8 mouse cellular contexts compared by ENCODE assay signal in genomic region chr11:69088856-69089615, GRCm38 (mm10). TPM values are rescaled to one million over a fixed set of nuclear protein-coding genes. Genes with fewer than 3 reads are reported as not detected.
DNase-seq lines count a peak whose midpoint lies in the region; ATAC-seq and TF ChIP-seq lines count a peak whose summit lies in the region.

No protein-coding gene starts in this region.

- TF ChIP-seq CTCF in lung, adult 2 months (IDR thresholded peaks at IDR 0.05; ENCODE audit: insufficient read depth, low read length) = no peak
- no peak for TF ChIP-seq CTCF in bone marrow macrophage, adult 2 months (IDR thresholded peaks at IDR 0.05; ENCODE audit: low read depth, low read length)
- no peak for TF ChIP-seq CTCF in olfactory bulb, adult 2 months (IDR thresholded peaks at IDR 0.05; ENCODE audit: insufficient read depth, low read depth, low read length)

- ATAC-seq in forebrain, embryonic 14.5 days = no peak; the same call in 1 of the 2 replicates
- ATAC-seq in limb, embryonic 15.5 days (ENCODE audit: insufficient number of reproducible peaks, low FRiP score, low TSS enrichment, low read depth) = no peak

- 0 out of 2 replicates have a peak, but pooled peaks have one; percentile 32 for TF ChIP-seq POLR2A in lung, adult 2 months (IDR thresholded peaks at IDR 0.05; ENCODE audit: borderline replicate concordance, extremely low read depth, low read depth, low read length)
- TF ChIP-seq POLR2A in bone marrow macrophage, adult 2 months (IDR thresholded peaks at IDR 0.05; ENCODE audit: borderline replicate concordance, low read depth, low read length) = no peak
- no peak for TF ChIP-seq POLR2A in olfactory bulb, adult 2 months (IDR thresholded peaks at IDR 0.05; ENCODE audit: insufficient read depth, low read depth, low read length)

- no peaks in the 10 kb centered on the region for H3K9me3 ChIP-seq in forebrain, embryonic 14.5 days (replicated peaks; ENCODE audit: control insufficient read depth, low read length)
- H3K9me3 ChIP-seq in limb, embryonic 15.5 days = no peaks in the 10 kb centered on the region

- H3K36me3 ChIP-seq in forebrain, embryonic 14.5 days (ENCODE audit: control insufficient read depth, insufficient read depth, low read length) = peaks cover 30% of the 10 kb centered on the region
- peaks cover 28% of the 10 kb centered on the region for H3K36me3 ChIP-seq in limb, embryonic 15.5 days

- peaks cover 11% of the 10 kb centered on the region for H3K4me1 ChIP-seq in lung, adult 2 months (ENCODE audit: control insufficient read depth, insufficient read depth, low read length)
- H3K4me1 ChIP-seq in bone marrow macrophage, adult 2 months (ENCODE audit: control insufficient read depth, insufficient read depth, low read length) = peaks cover 5% of the 10 kb centered on the region
- peaks cover 17% of the 10 kb centered on the region for H3K4me1 ChIP-seq in forebrain, embryonic 14.5 days (ENCODE audit: control insufficient read depth, insufficient read depth, low read length)
- H3K4me1 ChIP-seq in limb, embryonic 15.5 days = peaks cover 42% of the 10 kb centered on the region
- H3K4me1 ChIP-seq in olfactory bulb, adult 2 months (ENCODE audit: control insufficient read depth, insufficient read depth, low read length) = peaks cover 38% of the 10 kb centered on the region

- H3K4me2 ChIP-seq in forebrain, embryonic 14.5 days (ENCODE audit: low read length) = peak overlapping the region; percentile 96
- peak overlapping the region; percentile 84 for H3K4me2 ChIP-seq in limb, embryonic 15.5 days

- H3K9ac ChIP-seq in forebrain, embryonic 14.5 days (ENCODE audit: low read length) = peak overlapping the region; percentile 100
- peak overlapping the region; percentile 95 for H3K9ac ChIP-seq in limb, embryonic 15.5 days

- H3K27me3 ChIP-seq in forebrain, embryonic 14.5 days (replicated peaks; ENCODE audit: control insufficient read depth, insufficient read depth, low read length) = no peaks in the 10 kb centered on the region
- no peaks in the 10 kb centered on the region for H3K27me3 ChIP-seq in limb, embryonic 15.5 days

- peak overlapping the region; percentile 74 for H3K27ac ChIP-seq in bone marrow macrophage, adult 2 months (ENCODE audit: insufficient read depth, low read depth, low read length)
- peak overlapping the region; percentile 91 for H3K27ac ChIP-seq in forebrain, embryonic 14.5 days (ENCODE audit: low read depth, low read length)
- H3K27ac ChIP-seq in limb, embryonic 15.5 days = peak overlapping the region; percentile 91
- peak overlapping the region; percentile 97 for H3K27ac ChIP-seq in olfactory bulb, adult 2 months (ENCODE audit: insufficient read depth, low read depth, low read length)

- no peak for DNase-seq in lung, adult 2 months
- DNase-seq in lung, postnatal 36 days = no peak
- no peak for DNase-seq in forebrain, embryonic 14.5 days (ENCODE audit: low spot score)
- no peak for DNase-seq in retina, postnatal 1 day
- DNase-seq in urinary bladder, postnatal 4 days (ENCODE audit: low spot score in 2 of 2) = no peak

- peak overlapping the region; percentile 99 for H3K4me3 ChIP-seq in lung, adult 2 months (replicated peaks; ENCODE audit: extremely low read depth, low read depth, low read length)
- peak overlapping the region; percentile 99 for H3K4me3 ChIP-seq in bone marrow macrophage, adult 2 months (ENCODE audit: insufficient read depth, low read length)
- peak overlapping the region; percentile 99 for H3K4me3 ChIP-seq in forebrain, embryonic 14.5 days (ENCODE audit: low read depth, low read length)
- H3K4me3 ChIP-seq in limb, embryonic 15.5 days = peak overlapping the region; percentile 72
- H3K4me3 ChIP-seq in olfactory bulb, adult 2 months (ENCODE audit: insufficient read depth, low read depth, low read length) = peak overlapping the region; percentile 86

- 8% methylated on average over 25 of the region's 25 CpGs for WGBS in lung, adult 2 months
- 11% methylated on average over 25 of the region's 25 CpGs for WGBS in forebrain, embryonic 14.5 days
- WGBS in limb, embryonic 15.5 days = 10% methylated on average over 25 of the region's 25 CpGs
- 3% methylated on average over 25 of the region's 25 CpGs for WGBS in olfactory bulb, adult 2 months

RNA-seq across cellular contexts. Expression of gene Vamp2, which starts 0.7 kb away (rescaled TPM):
- polyA plus RNA-seq in lung, adult 2 months (2012; rRNA removed) = 120 and 129 TPM in 2 replicates
- polyA plus RNA-seq in bone marrow macrophage, adult 2 months (2012; ENCODE audit: insufficient read depth, insufficient read length, missing spikeins) = 76.6 and 79.4 TPM in 2 replicates
- polyA plus RNA-seq in forebrain, embryonic 14.5 days (2014; fragmentation: Nextera tagmentation; extraction: Ambion mirVana) = 124 and 188 TPM in 2 replicates
- 95.0 and 103 TPM in 2 replicates for polyA plus RNA-seq in limb, embryonic 15.5 days (2015; fragmentation: Nextera tagmentation; extraction: Ambion mirVana)
- 348 and 768 TPM in 2 replicates for polyA plus RNA-seq in olfactory bulb, adult 2 months (2012; ENCODE audit: insufficient read depth, insufficient read length, low replicate concordance, missing spikeins)

RNA-seq across cellular contexts. Expression of gene Per1, which starts 6.0 kb away (rescaled TPM):
- 36.8 and 78.5 TPM in 2 replicates for polyA plus RNA-seq in lung, adult 2 months (2012; rRNA removed)
- polyA plus RNA-seq in bone marrow macrophage, adult 2 months (2012; ENCODE audit: insufficient read depth, insufficient read length, missing spikeins) = 24.7 and 35.9 TPM in 2 replicates
- 6.8 and 11.6 TPM in 2 replicates for polyA plus RNA-seq in forebrain, embryonic 14.5 days (2014; fragmentation: Nextera tagmentation; extraction: Ambion mirVana)
- 24.3 and 28.9 TPM in 2 replicates for polyA plus RNA-seq in limb, embryonic 15.5 days (2015; fragmentation: Nextera tagmentation; extraction: Ambion mirVana)
- not detected in 2 replicates for polyA plus RNA-seq in olfactory bulb, adult 2 months (2012; ENCODE audit: insufficient read depth, insufficient read length, low replicate concordance, missing spikeins)

RNA-seq across cellular contexts. Expression of gene Tmem107, which starts 18.4 kb away (rescaled TPM):
- polyA plus RNA-seq in lung, adult 2 months (2012; rRNA removed) = 69.8 and 75.7 TPM in 2 replicates
- 9.8 and 14.6 TPM in 2 replicates for polyA plus RNA-seq in bone marrow macrophage, adult 2 months (2012; ENCODE audit: insufficient read depth, insufficient read length, missing spikeins)
- 45.2 and 49.6 TPM in 2 replicates for polyA plus RNA-seq in forebrain, embryonic 14.5 days (2014; fragmentation: Nextera tagmentation; extraction: Ambion mirVana)
- 64.8 and 65.5 TPM in 2 replicates for polyA plus RNA-seq in limb, embryonic 15.5 days (2015; fragmentation: Nextera tagmentation; extraction: Ambion mirVana)
- not detected in 2 replicates for polyA plus RNA-seq in olfactory bulb, adult 2 months (2012; ENCODE audit: insufficient read depth, insufficient read length, low replicate concordance, missing spikeins)

RNA-seq across cellular contexts. Expression of gene Borcs6, which starts 29.5 kb away (rescaled TPM):
- 21.0 and 22.8 TPM in 2 replicates for polyA plus RNA-seq in lung, adult 2 months (2012; rRNA removed)
- 30.5 and 36.9 TPM in 2 replicates for polyA plus RNA-seq in bone marrow macrophage, adult 2 months (2012; ENCODE audit: insufficient read depth, insufficient read length, missing spikeins)
- 10.7 and 13.9 TPM in 2 replicates for polyA plus RNA-seq in forebrain, embryonic 14.5 days (2014; fragmentation: Nextera tagmentation; extraction: Ambion mirVana)
- polyA plus RNA-seq in limb, embryonic 15.5 days (2015; fragmentation: Nextera tagmentation; extraction: Ambion mirVana) = 12.9 and 13.7 TPM in 2 replicates
- polyA plus RNA-seq in olfactory bulb, adult 2 months (2012; ENCODE audit: insufficient read depth, insufficient read length, low replicate concordance, missing spikeins) = not detected in 2 replicates

RNA-seq across cellular contexts. Expression of gene Hes7, which starts 31.2 kb away (rescaled TPM):
- polyA plus RNA-seq in lung, adult 2 months (2012; rRNA removed) = 0.25 and 0.95 TPM in 2 replicates
- polyA plus RNA-seq in bone marrow macrophage, adult 2 months (2012; ENCODE audit: insufficient read depth, insufficient read length, missing spikeins) = 0.71 and 0.88 TPM in 2 replicates
- 0.23 and 0.24 TPM in 2 replicates for polyA plus RNA-seq in forebrain, embryonic 14.5 days (2014; fragmentation: Nextera tagmentation; extraction: Ambion mirVana)
- polyA plus RNA-seq in limb, embryonic 15.5 days (2015; fragmentation: Nextera tagmentation; extraction: Ambion mirVana) = 0.58 and 0.68 TPM in 2 replicates
- not detected in 2 replicates for polyA plus RNA-seq in olfactory bulb, adult 2 months (2012; ENCODE audit: insufficient read depth, insufficient read length, low replicate concordance, missing spikeins)

Comparison
In these comparisons a context has a peak if more than half of its experiments do, and no peak if none do; other contexts are left out.
1. RNA of gene Tmem107, which starts 18.4 kb away (polyA plus RNA-seq): 69.8 to 75.7 TPM in lung, adult 2 months, 64.8 to 65.5 TPM in limb, embryonic 15.5 days, 45.2 to 49.6 TPM in forebrain, embryonic 14.5 days and 9.8 to 14.6 TPM in bone marrow macrophage, adult 2 months; not detected in olfactory bulb, adult 2 months; every median in the first group is over 10 times any median in the second.
2. Peak in every context shown above with its lines, with median percentiles within 50 percentile points of each other: H3K4me3 ChIP-seq and H3K27ac ChIP-seq.